Mouse (Mus musculus): ENCODE results near the gene Kbtbd2. TPM values are rescaled to one million over a fixed set of nuclear protein-coding genes. Genes with fewer than 3 reads are reported as not detected.

The Kbtbd2 gene
- polyA plus RNA-seq, 1 experiment from 2014 or later: 31.2 TPM

DNA sequence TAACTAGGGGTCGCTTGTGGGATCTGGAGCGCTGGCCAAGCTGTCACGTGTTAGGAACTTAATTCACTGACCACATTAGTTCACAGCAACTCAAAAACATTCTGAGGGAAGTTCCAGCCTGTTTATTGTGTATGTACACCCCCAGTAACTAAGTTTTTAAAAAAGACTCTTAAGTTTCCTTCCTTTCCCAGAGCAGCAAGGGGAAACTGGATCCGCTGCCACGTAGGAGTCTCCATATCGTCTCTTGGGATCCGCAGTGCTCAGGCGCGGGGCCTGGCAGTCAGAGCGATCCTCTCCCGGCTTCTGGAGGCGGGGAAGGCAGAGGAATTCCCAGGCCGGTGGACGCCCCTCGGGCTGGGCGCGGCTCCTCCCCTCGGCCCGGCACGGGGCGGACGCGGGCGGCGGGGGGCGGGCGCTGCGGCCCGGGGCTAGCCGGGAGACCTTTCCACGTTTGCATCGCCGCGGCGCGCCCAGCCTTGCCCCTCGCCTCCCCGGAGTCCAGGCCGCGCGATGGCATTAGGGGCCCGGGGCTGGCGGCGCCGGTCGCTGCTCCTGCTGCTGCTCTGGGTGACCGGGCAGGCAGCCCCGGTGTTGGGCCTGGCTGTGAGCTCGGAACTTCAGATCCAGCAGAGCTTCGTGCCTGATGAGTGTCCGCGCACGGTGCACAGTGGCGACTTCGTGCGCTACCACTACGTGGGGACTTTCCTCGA lies 34.2 kb upstream of the Kbtbd2 start, which contains the start of gene Fkbp9:
Gene Fkbp9 (plus strand): TSS at position 363 of the 710 bp plus-strand sequence.
- Histone ChIP-seq H3K9ac (ENCODE audit: low read length) (peak within 1 kb of the TSS; percentile 77), H3K27me3 (ENCODE audit: control insufficient read depth, insufficient read depth, low read length) (no peaks in the 10 kb centered on the region), H3K4me2 (ENCODE audit: low read depth) (peak within 1 kb of the TSS; percentile 71), H3K4me3 (ENCODE audit: low read depth, low read length) (peak within 1 kb of the TSS; percentile 58), H3K9me3 (ENCODE audit: control insufficient read depth, low read length) (no peaks in the 10 kb centered on the region), H3K4me1 (ENCODE audit: control insufficient read depth, insufficient read depth, low read length) (no peaks in the 10 kb centered on the region), H3K27ac (ENCODE audit: low read depth, low read length) (peak within 1 kb of the TSS; percentile 39; the same call in 1 of the 2 replicates), H3K36me3 (ENCODE audit: control insufficient read depth, insufficient read depth, low read length) (no peaks in the 10 kb centered on the region; the same call in 1 of the 2 replicates)
- WGBS: under 1% methylated on average over 46 of the region's 58 CpGs
- peak; percentile 92 for ATAC-seq (ENCODE audit: insufficient read depth, low FRiP score, low TSS enrichment)
- peak; percentile 84 for DNase-seq (ENCODE audit: low spot score)

DNA sequence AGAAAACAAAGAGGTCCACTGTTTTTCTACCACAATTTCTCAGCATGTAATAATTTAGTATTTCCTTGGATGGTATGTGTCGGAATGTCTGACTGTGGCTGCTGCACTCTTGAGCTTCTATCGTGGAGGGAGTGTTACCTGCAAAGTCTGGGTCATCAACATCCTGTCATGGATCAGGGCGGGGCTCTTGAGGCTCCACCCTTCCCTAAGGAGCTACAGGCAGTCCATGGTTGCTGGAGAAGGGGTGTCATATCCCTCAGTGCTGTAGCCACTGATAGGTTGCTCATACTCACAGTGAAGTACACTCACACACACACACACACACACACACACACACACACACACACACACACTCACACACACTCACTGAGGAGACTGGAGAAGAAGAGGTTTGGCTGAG lies 28.0 kb upstream of the Kbtbd2 start:
- Histone ChIP-seq H3K27ac (ENCODE audit: low read depth, low read length) (no peak overlapping the region), H3K9ac (ENCODE audit: low read length) (no peak overlapping the region), H3K4me2 (ENCODE audit: low read depth) (no peak overlapping the region), H3K9me3 (ENCODE audit: control insufficient read depth, low read length) (no peaks in the 10 kb centered on the region), H3K4me1 (ENCODE audit: control insufficient read depth, insufficient read depth, low read length) (no peaks in the 10 kb centered on the region), H3K27me3 (ENCODE audit: control insufficient read depth, insufficient read depth, low read length) (no peaks in the 10 kb centered on the region), H3K4me3 (ENCODE audit: low read depth, low read length) (no peak overlapping the region), H3K36me3 (ENCODE audit: control insufficient read depth, insufficient read depth, low read length) (no peaks in the 10 kb centered on the region)
- WGBS: 58% methylated on average over 3 of the region's 3 CpGs
- ATAC-seq (ENCODE audit: insufficient read depth, low FRiP score, low TSS enrichment): no peak
- DNase-seq (ENCODE audit: low spot score): no peak

- 93% methylated on average over 2 of the region's 2 CpGs for WGBS
- H3K27me3 ChIP-seq (ENCODE audit: control insufficient read depth, insufficient read depth, low read length): no peaks in the 10 kb centered on the region
- H3K4me1 ChIP-seq (ENCODE audit: control insufficient read depth, insufficient read depth, low read length): no peaks in the 10 kb centered on the region
These were observed 21.5 kb upstream of the Kbtbd2 start for GRCm38 (mm10) chr6:56819124-56819487.

GRCm38 (mm10) chr6:56818436-56819123 lies 21.0 kb upstream of the Kbtbd2 start:
- H3K9me3 ChIP-seq (ENCODE audit: control insufficient read depth, low read length): no peaks in the 10 kb centered on the region
- no peak overlapping the region for H3K9ac ChIP-seq (ENCODE audit: low read length)
- WGBS: 85% methylated on average over 5 of the region's 5 CpGs
- no peaks in the 10 kb centered on the region for H3K36me3 ChIP-seq (ENCODE audit: control insufficient read depth, insufficient read depth, low read length)
- H3K4me3 ChIP-seq (ENCODE audit: low read depth, low read length): no peak overlapping the region
- no peak overlapping the region for H3K4me2 ChIP-seq (ENCODE audit: low read depth)
- DNase-seq (ENCODE audit: low spot score) (no peak), ATAC-seq (ENCODE audit: insufficient read depth, low FRiP score, low TSS enrichment) (no peak)
- no peaks in the 10 kb centered on the region for H3K4me1 ChIP-seq (ENCODE audit: control insufficient read depth, insufficient read depth, low read length)
- no peak overlapping the region for H3K27ac ChIP-seq (ENCODE audit: low read depth, low read length)
- H3K27me3 ChIP-seq (ENCODE audit: control insufficient read depth, insufficient read depth, low read length): no peaks in the 10 kb centered on the region

More at GRCm38 (mm10) chr6:56819124-56819487, 21.5 kb upstream of the Kbtbd2 start:
- DNase-seq (ENCODE audit: low spot score) (no peak), ATAC-seq (ENCODE audit: insufficient read depth, low FRiP score, low TSS enrichment) (no peak)
- Histone ChIP-seq H3K4me3 (ENCODE audit: low read depth, low read length) (no peak overlapping the region), H3K36me3 (ENCODE audit: control insufficient read depth, insufficient read depth, low read length) (no peaks in the 10 kb centered on the region), H3K9me3 (ENCODE audit: control insufficient read depth, low read length) (no peaks in the 10 kb centered on the region), H3K4me2 (ENCODE audit: low read depth) (no peak overlapping the region), H3K9ac (ENCODE audit: low read length) (no peak overlapping the region), H3K27ac (ENCODE audit: low read depth, low read length) (no peak overlapping the region)

DNA sequence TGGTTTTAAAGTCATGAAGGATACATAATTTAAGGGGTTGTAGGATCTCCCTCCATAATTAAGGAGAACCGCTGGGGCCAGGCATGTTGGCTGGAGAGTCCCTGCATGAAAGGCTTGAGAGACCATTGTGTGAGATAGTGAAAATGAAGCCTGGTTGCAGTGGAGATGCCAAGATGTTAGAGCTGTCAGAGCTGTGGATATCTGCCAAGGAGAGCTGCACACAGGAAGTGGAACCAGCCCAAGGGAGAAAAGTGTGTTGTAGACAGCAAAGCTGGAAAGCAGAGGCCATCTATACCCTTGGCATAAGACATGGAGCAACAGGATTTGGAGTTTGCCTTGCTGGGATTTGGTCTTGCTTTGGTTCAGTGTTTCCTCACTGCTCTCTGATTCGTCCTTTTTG lies 15.7 kb upstream of the Kbtbd2 start:
- H3K4me1 ChIP-seq (ENCODE audit: control insufficient read depth, insufficient read depth, low read length): no peaks in the 10 kb centered on the region
- no peak overlapping the region for H3K4me3 ChIP-seq (ENCODE audit: low read depth, low read length)
- H3K9ac ChIP-seq (ENCODE audit: low read length): no peak overlapping the region
- no peak overlapping the region for H3K4me2 ChIP-seq (ENCODE audit: low read depth)
- H3K27ac ChIP-seq (ENCODE audit: low read depth, low read length): no peak overlapping the region
- H3K9me3 ChIP-seq (ENCODE audit: control insufficient read depth, low read length): no peaks in the 10 kb centered on the region
- H3K27me3 ChIP-seq (ENCODE audit: control insufficient read depth, insufficient read depth, low read length): no peaks in the 10 kb centered on the region
- DNase-seq (ENCODE audit: low spot score) (no peak), ATAC-seq (ENCODE audit: insufficient read depth, low FRiP score, low TSS enrichment) (no peak)
- WGBS: 64% methylated on average over 2 of the region's 2 CpGs
- H3K36me3 ChIP-seq (ENCODE audit: control insufficient read depth, insufficient read depth, low read length): no peaks in the 10 kb centered on the region

DNA sequence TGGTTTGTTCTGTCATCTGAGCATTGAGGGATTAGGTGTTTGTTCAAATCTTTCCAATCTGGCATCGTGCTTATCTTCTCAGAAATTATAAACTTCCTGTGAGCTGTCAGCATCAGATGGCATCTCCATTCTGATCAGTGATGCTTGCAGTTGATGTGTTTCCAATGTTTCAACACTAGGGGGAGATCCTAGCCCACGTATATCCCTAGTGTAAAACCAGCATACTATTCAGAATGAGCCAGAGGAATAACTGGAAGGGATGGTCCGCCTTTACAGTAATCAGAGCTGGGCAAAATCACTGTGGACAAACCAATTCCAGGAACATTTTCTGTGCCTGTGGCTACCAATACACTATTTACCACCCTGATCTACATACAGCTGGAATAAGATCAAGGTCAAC lies 11.0 kb upstream of the Kbtbd2 start:
- no peaks in the 10 kb centered on the region for H3K36me3 ChIP-seq (ENCODE audit: control insufficient read depth, insufficient read depth, low read length)
- peak; percentile 33 for DNase-seq (ENCODE audit: low spot score)
- no peaks in the 10 kb centered on the region for H3K4me1 ChIP-seq (ENCODE audit: control insufficient read depth, insufficient read depth, low read length)
- ATAC-seq (ENCODE audit: insufficient read depth, low FRiP score, low TSS enrichment): peak; percentile 83
- 18% methylated on average over 3 of the region's 3 CpGs for WGBS
- no peak overlapping the region for H3K4me3 ChIP-seq (ENCODE audit: low read depth, low read length)
- no peaks in the 10 kb centered on the region for H3K9me3 ChIP-seq (ENCODE audit: control insufficient read depth, low read length)
- no peak overlapping the region for H3K9ac ChIP-seq (ENCODE audit: low read length)
- no peaks in the 10 kb centered on the region for H3K27me3 ChIP-seq (ENCODE audit: control insufficient read depth, insufficient read depth, low read length)
- H3K4me2 ChIP-seq (ENCODE audit: low read depth): no peak overlapping the region
- H3K27ac ChIP-seq (ENCODE audit: low read depth, low read length): no peak overlapping the region

GRCm38 (mm10) chr6:56806195-56806594 lies 8.6 kb upstream of the Kbtbd2 start:
- DNase-seq (ENCODE audit: low spot score) (no peak), ATAC-seq (ENCODE audit: insufficient read depth, low FRiP score, low TSS enrichment) (no peak)
- no peaks in the 10 kb centered on the region for H3K36me3 ChIP-seq (ENCODE audit: control insufficient read depth, insufficient read depth, low read length)
- H3K4me3 ChIP-seq (ENCODE audit: low read depth, low read length): no peak overlapping the region
- H3K9ac ChIP-seq (ENCODE audit: low read length): no peak overlapping the region
- no peaks in the 10 kb centered on the region for H3K27me3 ChIP-seq (ENCODE audit: control insufficient read depth, insufficient read depth, low read length)
- no peak overlapping the region for H3K4me2 ChIP-seq (ENCODE audit: low read depth)
- no peaks in the 10 kb centered on the region for H3K9me3 ChIP-seq (ENCODE audit: control insufficient read depth, low read length)
- 80% methylated on average over 2 of the region's 2 CpGs for WGBS
- H3K4me1 ChIP-seq (ENCODE audit: control insufficient read depth, insufficient read depth, low read length): no peaks in the 10 kb centered on the region
- H3K27ac ChIP-seq (ENCODE audit: low read depth, low read length): no peak overlapping the region

GRCm38 (mm10) chr6:56805026-56805425 lies 7.4 kb upstream of the Kbtbd2 start:
- 88% methylated on average over 4 of the region's 4 CpGs for WGBS
- no peak for ATAC-seq (ENCODE audit: insufficient read depth, low FRiP score, low TSS enrichment)

DNA sequence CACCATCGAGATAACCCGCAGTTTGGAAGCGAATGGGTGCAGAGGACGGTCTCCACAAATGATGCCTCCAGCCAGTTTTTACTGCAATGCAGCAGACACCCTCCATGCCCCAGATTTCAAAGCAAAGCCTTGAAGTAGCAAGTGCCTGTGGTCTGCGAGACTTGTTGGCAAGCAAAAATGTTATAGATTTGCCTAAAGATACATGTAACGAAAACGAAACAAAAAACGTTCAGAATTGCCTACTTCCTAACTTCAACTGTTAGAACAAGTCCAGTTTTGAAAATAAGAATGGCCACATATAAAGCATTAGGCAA lies 496 bp upstream of the Kbtbd2 start:
- ATAC-seq (ENCODE audit: insufficient read depth, low FRiP score, low TSS enrichment): no peak
- DNase-seq (ENCODE audit: low spot score): no peak
- Histone ChIP-seq H3K9ac (ENCODE audit: low read length) (peak overlapping the region; percentile 95), H3K4me1 (ENCODE audit: control insufficient read depth, insufficient read depth, low read length) (0 out of 2 replicates have a peak, but pooled peaks cover 2% of the 10 kb centered on the region), H3K27ac (ENCODE audit: low read depth, low read length) (peak overlapping the region; percentile 99), H3K9me3 (ENCODE audit: control insufficient read depth, low read length) (no peaks in the 10 kb centered on the region), H3K36me3 (ENCODE audit: control insufficient read depth, insufficient read depth, low read length) (no peaks in the 10 kb centered on the region), H3K4me3 (ENCODE audit: low read depth, low read length) (peak overlapping the region; percentile 66), H3K4me2 (ENCODE audit: low read depth) (peak overlapping the region; percentile 68), H3K27me3 (ENCODE audit: control insufficient read depth, insufficient read depth, low read length) (no peaks in the 10 kb centered on the region)
- WGBS: 18% methylated on average over 8 of the region's 8 CpGs

More at GRCm38 (mm10) chr6:56805026-56805425, 7.4 kb upstream of the Kbtbd2 start:
- Histone ChIP-seq H3K27ac (ENCODE audit: low read depth, low read length) (no peak overlapping the region), H3K36me3 (ENCODE audit: control insufficient read depth, insufficient read depth, low read length) (no peaks in the 10 kb centered on the region), H3K4me2 (ENCODE audit: low read depth) (no peak overlapping the region), H3K4me1 (ENCODE audit: control insufficient read depth, insufficient read depth, low read length) (no peaks in the 10 kb centered on the region), H3K9me3 (ENCODE audit: control insufficient read depth, low read length) (no peaks in the 10 kb centered on the region), H3K4me3 (ENCODE audit: low read depth, low read length) (no peak overlapping the region), H3K27me3 (ENCODE audit: control insufficient read depth, insufficient read depth, low read length) (no peaks in the 10 kb centered on the region), H3K9ac (ENCODE audit: low read length) (no peak overlapping the region)
- no peak for DNase-seq (ENCODE audit: low spot score)
